Mouse (Mus musculus): ENCODE data around the gene Dscam. TPM values are rescaled to one million over a fixed set of nuclear protein-coding genes. Genes with fewer than 3 reads are reported as not detected.

Gene Dscam
- polyA plus RNA-seq, 1 experiment: 0.03 TPM

DNA sequence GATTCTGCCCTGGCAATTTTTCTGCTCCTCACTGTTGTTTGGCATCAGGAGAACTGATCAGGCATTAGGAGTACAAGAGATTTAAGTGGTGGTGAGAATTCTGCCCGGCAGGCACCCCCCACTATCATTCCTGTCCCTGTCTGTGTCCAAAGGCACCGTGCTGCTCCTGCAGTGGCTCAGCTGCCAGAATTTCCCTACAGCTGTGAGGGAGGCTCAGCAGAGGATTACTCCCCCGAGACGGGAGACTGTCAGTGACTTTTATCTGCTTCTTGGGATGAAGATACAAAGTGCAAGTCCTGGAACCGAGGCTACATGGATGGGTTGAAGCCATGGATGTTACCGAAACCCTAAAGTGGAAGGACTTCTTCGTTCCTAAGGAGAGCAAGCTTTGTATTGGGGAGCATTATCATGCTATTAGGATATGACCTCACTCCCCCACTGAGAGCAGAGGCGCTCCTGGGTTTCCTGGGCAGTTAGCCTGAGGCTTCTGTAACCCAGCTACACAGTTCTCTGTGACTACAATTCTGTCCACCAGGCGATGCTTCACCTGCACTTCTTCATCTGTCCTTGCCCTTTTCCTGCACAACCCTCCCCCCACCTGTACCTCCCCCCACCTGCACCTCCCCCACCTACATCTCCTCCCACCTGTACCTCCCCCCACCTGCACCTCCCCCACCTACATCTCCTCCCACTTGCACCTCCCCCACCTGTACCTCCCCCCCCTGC is 412.8 kb downstream of the Dscam start:
- H3K4me1 ChIP-seq (ENCODE audit: control insufficient read depth, insufficient read depth, insufficient read length, low read length): no peaks in the 10 kb centered on the region
- 10% methylated on average over 9 of the region's 9 CpGs for WGBS
- H3K27me3 ChIP-seq (ENCODE audit: control insufficient read depth, insufficient read depth, low read length): no peaks in the 10 kb centered on the region
- H3K36me3 ChIP-seq (ENCODE audit: control insufficient read depth, insufficient read depth, low read length): no peaks in the 10 kb centered on the region
- TF ChIP-seq CTCF (IDR thresholded peaks at IDR 0.05; ENCODE audit: extremely low read depth, insufficient read length, insufficient replicate concordance, low read depth, low read length): no peak
- no peak for TF ChIP-seq POLR2A (IDR thresholded peaks at IDR 0.05; ENCODE audit: low read depth, low read length)
- H3K27ac ChIP-seq (ENCODE audit: insufficient read depth, low read depth, low read length): no peak overlapping the region
- H3K4me3 ChIP-seq (ENCODE audit: low read depth, low read length): no peak overlapping the region

DNA sequence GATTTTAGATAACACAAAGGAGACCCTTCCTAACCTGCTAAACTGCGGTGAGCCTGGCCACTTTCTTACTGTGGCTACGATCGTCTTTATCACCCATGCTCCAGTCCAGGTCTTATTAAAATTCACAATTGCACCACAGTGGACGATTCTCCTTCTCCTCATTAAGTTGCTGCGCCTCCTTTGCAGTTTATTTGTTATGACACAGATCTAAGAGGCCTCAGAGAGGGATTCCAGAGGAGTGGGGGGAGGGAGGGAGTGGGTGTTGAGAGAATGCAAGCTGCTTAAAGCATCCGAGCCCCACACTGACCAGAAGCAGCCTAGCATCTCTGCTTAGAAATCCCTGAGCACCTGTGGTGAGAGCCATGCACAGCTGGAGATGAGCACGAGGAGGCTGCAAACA is 413.6 kb downstream of the Dscam start:
- Histone ChIP-seq H3K27ac (ENCODE audit: insufficient read depth, low read depth, low read length) (no peak overlapping the region), H3K4me3 (ENCODE audit: low read depth, low read length) (no peak overlapping the region), H3K36me3 (ENCODE audit: control insufficient read depth, insufficient read depth, low read length) (no peaks in the 10 kb centered on the region), H3K4me1 (ENCODE audit: control insufficient read depth, insufficient read depth, insufficient read length, low read length) (no peaks in the 10 kb centered on the region), H3K27me3 (ENCODE audit: control insufficient read depth, insufficient read depth, low read length) (no peaks in the 10 kb centered on the region)
- 32% methylated on average over 7 of the region's 7 CpGs for WGBS
- TF ChIP-seq CTCF (IDR thresholded peaks at IDR 0.05; ENCODE audit: extremely low read depth, insufficient read length, insufficient replicate concordance, low read depth, low read length): no peak
- TF ChIP-seq POLR2A (IDR thresholded peaks at IDR 0.05; ENCODE audit: low read depth, low read length): no peak

DNA sequence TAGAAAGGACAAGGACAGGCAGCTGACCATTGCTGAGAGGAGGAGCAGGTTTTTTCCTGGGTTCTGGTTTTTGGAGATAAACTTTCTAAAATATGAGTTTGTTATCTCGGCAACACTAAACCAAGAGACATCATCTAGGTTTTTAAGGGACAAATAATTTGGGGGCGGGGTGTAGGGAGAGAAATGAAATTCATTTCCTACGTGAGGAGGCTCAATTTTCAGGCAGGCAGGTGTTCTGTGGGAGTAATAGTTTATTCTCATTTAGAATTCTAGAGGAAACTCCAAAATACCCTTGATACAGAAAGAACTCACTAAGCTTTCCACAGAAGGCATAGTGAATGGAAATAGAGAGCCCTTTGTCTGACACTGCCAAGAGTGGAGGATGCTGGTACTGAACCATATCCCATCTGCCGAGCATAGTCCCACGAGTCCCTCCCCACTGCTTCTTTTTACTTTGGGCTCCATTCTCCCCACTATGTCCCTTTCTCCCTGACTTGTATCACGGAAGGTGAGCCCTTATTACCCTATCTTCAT is 415.5 kb downstream of the Dscam start:
- Histone ChIP-seq H3K36me3 (ENCODE audit: control insufficient read depth, insufficient read depth, low read length) (no peaks in the 10 kb centered on the region), H3K27ac (ENCODE audit: insufficient read depth, low read depth, low read length) (no peak overlapping the region), H3K4me3 (ENCODE audit: low read depth, low read length) (no peak overlapping the region), H3K27me3 (ENCODE audit: control insufficient read depth, insufficient read depth, low read length) (no peaks in the 10 kb centered on the region), H3K4me1 (ENCODE audit: control insufficient read depth, insufficient read depth, insufficient read length, low read length) (no peaks in the 10 kb centered on the region)
- TF ChIP-seq POLR2A (IDR thresholded peaks at IDR 0.05; ENCODE audit: low read depth, low read length) (no peak), CTCF (IDR thresholded peaks at IDR 0.05; ENCODE audit: extremely low read depth, insufficient read length, insufficient replicate concordance, low read depth, low read length) (no peak)
- 71% methylated on average over 6 of the region's 6 CpGs for WGBS

DNA sequence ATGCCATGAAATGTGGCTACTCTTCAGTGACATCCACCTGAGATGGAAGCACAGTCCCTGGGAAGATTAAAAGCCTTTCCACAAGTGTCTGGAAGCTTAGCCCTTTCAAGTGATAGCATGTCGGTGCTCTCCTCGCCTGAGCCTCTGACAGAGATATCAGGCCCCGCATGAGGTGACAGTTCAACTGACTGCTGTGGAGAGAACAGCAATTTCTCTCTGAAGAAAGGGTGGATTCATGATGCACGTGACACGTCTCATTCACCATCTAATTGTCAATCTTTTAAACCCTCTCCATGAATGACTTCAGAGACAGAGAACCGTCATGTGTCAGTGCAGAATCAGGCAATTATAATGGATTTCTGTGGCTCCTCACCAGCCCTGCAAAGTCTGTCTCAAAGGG is 416.2 kb downstream of the Dscam start:
- WGBS: 58% methylated on average over 6 of the region's 6 CpGs
- no peaks in the 10 kb centered on the region for H3K36me3 ChIP-seq (ENCODE audit: control insufficient read depth, insufficient read depth, low read length)
- no peak overlapping the region for H3K27ac ChIP-seq (ENCODE audit: insufficient read depth, low read depth, low read length)
- no peak overlapping the region for H3K4me3 ChIP-seq (ENCODE audit: low read depth, low read length)
- no peaks in the 10 kb centered on the region for H3K27me3 ChIP-seq (ENCODE audit: control insufficient read depth, insufficient read depth, low read length)
- TF ChIP-seq POLR2A (IDR thresholded peaks at IDR 0.05; ENCODE audit: low read depth, low read length) (no peak), CTCF (IDR thresholded peaks at IDR 0.05; ENCODE audit: extremely low read depth, insufficient read length, insufficient replicate concordance, low read depth, low read length) (no peak)
- no peaks in the 10 kb centered on the region for H3K4me1 ChIP-seq (ENCODE audit: control insufficient read depth, insufficient read depth, insufficient read length, low read length)

DNA sequence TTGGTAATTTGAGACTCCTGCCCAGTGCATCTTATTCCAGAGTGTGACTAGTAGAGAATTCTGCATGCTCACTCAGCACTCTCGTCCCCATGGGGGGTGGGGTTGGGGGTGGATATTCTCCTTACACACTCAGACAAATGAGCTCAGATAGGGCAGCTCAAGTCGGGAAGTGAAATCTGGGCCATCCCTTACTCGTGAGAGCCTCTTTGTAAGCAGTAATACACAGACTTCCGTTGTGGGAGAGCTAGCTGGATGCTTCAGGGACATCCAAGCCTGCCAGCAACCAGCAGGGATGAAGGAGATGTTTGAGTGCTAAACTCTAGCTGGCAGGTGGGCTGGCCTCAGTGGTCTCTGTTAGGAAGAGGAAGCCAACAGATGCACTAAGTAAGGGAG is 416.8 kb downstream of the Dscam start:
- Histone ChIP-seq H3K27me3 (ENCODE audit: control insufficient read depth, insufficient read depth, low read length) (no peaks in the 10 kb centered on the region), H3K4me3 (ENCODE audit: low read depth, low read length) (no peak overlapping the region), H3K4me1 (ENCODE audit: control insufficient read depth, insufficient read depth, insufficient read length, low read length) (no peaks in the 10 kb centered on the region), H3K36me3 (ENCODE audit: control insufficient read depth, insufficient read depth, low read length) (no peaks in the 10 kb centered on the region), H3K27ac (ENCODE audit: insufficient read depth, low read depth, low read length) (no peak overlapping the region)
- TF ChIP-seq CTCF (IDR thresholded peaks at IDR 0.05; ENCODE audit: extremely low read depth, insufficient read length, insufficient replicate concordance, low read depth, low read length) (no peak), POLR2A (IDR thresholded peaks at IDR 0.05; ENCODE audit: low read depth, low read length) (no peak)
- WGBS: 31% methylated on average over 4 of the region's 4 CpGs

DNA sequence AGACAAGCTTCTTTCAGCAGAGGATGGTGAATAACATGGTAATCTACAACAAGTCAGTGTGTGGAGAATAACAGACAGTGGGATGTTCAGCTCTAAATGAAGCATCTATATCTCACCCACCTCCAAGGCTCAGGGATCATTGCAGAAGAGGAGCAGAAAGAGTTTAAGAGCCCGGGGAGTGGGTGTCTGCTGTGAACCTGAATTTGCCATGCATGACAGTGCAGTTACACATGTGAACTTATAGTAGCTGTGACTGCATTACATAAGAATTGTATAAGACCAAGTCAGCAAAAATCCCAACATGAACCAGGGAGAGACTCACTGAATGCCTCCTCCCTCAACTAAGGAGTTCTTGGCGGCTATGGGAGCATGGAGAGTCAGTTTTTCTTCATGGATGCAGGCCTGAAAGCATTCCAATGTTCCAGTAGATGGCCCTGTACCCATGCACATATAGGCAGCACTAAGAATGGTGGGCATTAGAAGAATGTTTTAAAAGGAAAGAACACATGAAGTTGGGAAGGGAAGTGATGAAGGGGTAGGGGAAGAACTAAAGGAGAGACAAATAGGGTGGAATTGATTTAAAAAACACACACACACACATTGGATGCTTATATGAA is 417.3 kb downstream of the Dscam start:
- Histone ChIP-seq H3K36me3 (ENCODE audit: control insufficient read depth, insufficient read depth, low read length) (no peaks in the 10 kb centered on the region), H3K27me3 (ENCODE audit: control insufficient read depth, insufficient read depth, low read length) (no peaks in the 10 kb centered on the region), H3K4me3 (ENCODE audit: low read depth, low read length) (no peak overlapping the region), H3K4me1 (ENCODE audit: control insufficient read depth, insufficient read depth, insufficient read length, low read length) (no peaks in the 10 kb centered on the region), H3K27ac (ENCODE audit: insufficient read depth, low read depth, low read length) (no peak overlapping the region)
- TF ChIP-seq CTCF (IDR thresholded peaks at IDR 0.05; ENCODE audit: extremely low read depth, insufficient read length, insufficient replicate concordance, low read depth, low read length) (no peak), POLR2A (IDR thresholded peaks at IDR 0.05; ENCODE audit: low read depth, low read length) (no peak)
- 79% methylated on average over 2 of the region's 2 CpGs for WGBS

DNA sequence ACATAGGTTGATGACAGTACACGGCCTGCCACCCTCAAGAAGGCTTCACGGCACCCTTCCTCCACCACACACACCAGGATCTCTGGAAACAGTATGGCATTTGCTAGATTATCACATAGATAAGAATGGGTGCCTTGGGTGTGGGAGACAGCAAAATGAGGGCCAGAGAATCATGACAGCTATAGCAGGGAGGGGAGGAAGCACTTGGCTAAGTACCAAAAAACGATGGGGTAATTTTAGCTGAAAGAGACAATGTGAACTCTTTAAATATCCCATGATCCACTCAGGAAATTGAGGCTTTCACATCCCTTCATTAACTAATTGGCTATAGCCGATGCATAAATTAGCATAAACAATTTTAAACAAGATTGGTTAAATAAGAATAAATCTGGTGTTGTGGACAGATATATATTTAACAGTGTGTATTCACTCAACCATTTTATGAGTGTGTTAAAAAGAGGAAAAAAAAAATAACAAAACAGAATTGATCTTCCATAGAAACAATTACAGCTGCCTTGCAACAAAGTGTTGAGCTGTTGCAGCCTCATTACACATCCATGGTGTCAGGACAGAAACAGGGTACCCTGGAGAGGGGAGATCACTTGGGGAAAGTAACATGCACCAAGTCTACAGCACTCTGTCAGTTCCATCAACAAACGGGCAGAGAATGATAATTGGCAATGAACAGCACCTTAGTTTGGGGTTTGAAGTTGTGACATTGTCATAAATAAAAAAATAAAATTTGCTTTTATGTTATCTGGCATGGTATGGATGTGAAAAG is 427.9 kb downstream of the Dscam start:
- Histone ChIP-seq H3K4me1 (ENCODE audit: control insufficient read depth, insufficient read depth, insufficient read length, low read length) (no peaks in the 10 kb centered on the region), H3K27me3 (ENCODE audit: control insufficient read depth, insufficient read depth, low read length) (no peaks in the 10 kb centered on the region), H3K36me3 (ENCODE audit: control insufficient read depth, insufficient read depth, low read length) (no peaks in the 10 kb centered on the region), H3K4me3 (ENCODE audit: low read depth, low read length) (no peak overlapping the region), H3K27ac (ENCODE audit: insufficient read depth, low read depth, low read length) (no peak overlapping the region)
- 69% methylated on average over 5 of the region's 5 CpGs for WGBS
- TF ChIP-seq POLR2A (IDR thresholded peaks at IDR 0.05; ENCODE audit: low read depth, low read length) (no peak), CTCF (IDR thresholded peaks at IDR 0.05; ENCODE audit: extremely low read depth, insufficient read length, insufficient replicate concordance, low read depth, low read length) (no peak)
